In the genomic region with DNA sequence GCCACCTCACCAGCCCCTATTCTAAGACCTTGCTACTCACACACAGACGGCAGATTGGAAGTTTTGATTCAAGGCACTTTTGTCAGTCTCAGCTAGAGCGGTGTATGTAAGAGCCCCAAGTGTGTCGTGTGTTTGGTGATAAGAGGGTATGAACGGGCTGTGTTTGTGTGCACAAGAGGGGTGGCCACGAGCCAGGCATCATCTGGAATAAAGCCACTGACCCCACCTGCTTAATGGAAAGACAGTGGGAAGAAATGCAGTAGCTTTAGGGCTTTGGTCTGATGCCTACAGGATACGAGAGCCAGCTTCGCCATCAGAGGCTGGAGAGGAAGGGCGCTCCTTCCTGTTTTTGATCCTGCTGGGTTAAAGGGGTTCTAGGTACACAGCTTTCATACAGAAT, we compare ENCODE assay signal across 19 mouse cellular contexts. TPM values are rescaled to one million over a fixed set of nuclear protein-coding genes. Genes with fewer than 3 reads are reported as not detected.
DNase-seq lines count a peak whose midpoint lies in the region; ATAC-seq lines count a peak whose summit lies in the region.
"Had no signal": no experiment of that assay in that cellular context is flagged by ENCODE, and none has a peak within 500 bp of the region (broad histone marks: within the 10 kb centered on the region; RNA-seq: fewer than 3 reads in every experiment).

No protein-coding gene starts in this region.

- H3K4me3 ChIP-seq in heart, embryonic 11.5 days (ENCODE audit: low read depth, low read length): no peak overlapping the region
- H3K4me3 ChIP-seq in midbrain, embryonic 15.5 days: no peak overlapping the region
- H3K4me3 ChIP-seq: embryonic facial prominence, embryonic 10.5 days; embryonic facial prominence, embryonic 12.5 days had no signal

- WGBS in heart, embryonic 11.5 days (ENCODE audit: insufficient replicate concordance): 70% methylated on average over 8 of the region's 8 CpGs
- 76% methylated on average over 8 of the region's 8 CpGs for WGBS in midbrain, embryonic 15.5 days

- no peak overlapping the region for H3K4me2 ChIP-seq in heart, embryonic 11.5 days
- no peak overlapping the region for H3K4me2 ChIP-seq in midbrain, embryonic 15.5 days
- H3K4me2 ChIP-seq: embryonic facial prominence, embryonic 12.5 days had no signal

- H3K27me3 ChIP-seq in heart, embryonic 11.5 days (ENCODE audit: control insufficient read depth, insufficient read depth, low read length): no peaks in the 10 kb centered on the region
- H3K27me3 ChIP-seq in midbrain, embryonic 15.5 days (replicated peaks): no peaks in the 10 kb centered on the region
- H3K27me3 ChIP-seq: embryonic facial prominence, embryonic 12.5 days had no signal

- no peaks in the 10 kb centered on the region for H3K4me1 ChIP-seq in heart, embryonic 11.5 days (ENCODE audit: control insufficient read depth, insufficient read depth, low read length)
- no peaks in the 10 kb centered on the region for H3K4me1 ChIP-seq in midbrain, embryonic 15.5 days
- H3K4me1 ChIP-seq: embryonic facial prominence, embryonic 10.5 days; embryonic facial prominence, embryonic 12.5 days had no signal

- peak; percentile 41 to 63 for DNase-seq in cerebellum, postnatal 14 days
- no peak for DNase-seq in cerebellum, adult 8-10 months
- peak; percentile 25 for DNase-seq in heart, postnatal 4 days
- peak; percentile 8 for DNase-seq in lung, postnatal 10 days
- no peak for DNase-seq in lung, postnatal 4 days
- DNase-seq: adrenal gland, adult 2 months; adrenal gland, postnatal 10 days; adrenal gland, postnatal 25 days; cerebellum, adult 11 months; cerebellum, adult 18-20 months; cerebellum, adult 9-10 months had no signal

- no peak overlapping the region; the same call in 1 of the 2 replicates for H3K27ac ChIP-seq in heart, embryonic 11.5 days (ENCODE audit: low read depth, low read length)
- H3K27ac ChIP-seq in midbrain, embryonic 15.5 days: no peak overlapping the region
- H3K27ac ChIP-seq: embryonic facial prominence, embryonic 10.5 days; embryonic facial prominence, embryonic 12.5 days had no signal

- H3K36me3 ChIP-seq in heart, embryonic 11.5 days (ENCODE audit: control insufficient read depth, insufficient read depth, low read length): peaks cover 15% of the 10 kb centered on the region
- peaks cover 39% of the 10 kb centered on the region for H3K36me3 ChIP-seq in midbrain, embryonic 15.5 days (replicated peaks)

- no peaks in the 10 kb centered on the region for H3K9me3 ChIP-seq in heart, embryonic 11.5 days (replicated peaks; ENCODE audit: control insufficient read depth, low read length)
- no peaks in the 10 kb centered on the region for H3K9me3 ChIP-seq in midbrain, embryonic 15.5 days
- H3K9me3 ChIP-seq: embryonic facial prominence, embryonic 10.5 days; embryonic facial prominence, embryonic 12.5 days had no signal

- ATAC-seq in heart, embryonic 11.5 days (replicated peaks; ENCODE audit: insufficient number of reproducible peaks, low FRiP score, low TSS enrichment): no peak
- ATAC-seq in megakaryocyte progenitor cell, adult 5-6 weeks (replicated peaks; ENCODE audit: poor library complexity): 0 out of 2 replicates have a peak, but pooled peaks have one; percentile 14
- ATAC-seq in midbrain, embryonic 15.5 days (replicated peaks): no peak
- ATAC-seq: forebrain, embryonic 14.5 days; forebrain, embryonic 16.5 days had no signal

- no peak overlapping the region for H3K9ac ChIP-seq in heart, embryonic 11.5 days (ENCODE audit: low read depth, low read length)
- no peak overlapping the region for H3K9ac ChIP-seq in midbrain, embryonic 15.5 days
- H3K9ac ChIP-seq: embryonic facial prominence, embryonic 12.5 days had no signal

RNA-seq across cellular contexts. Expression of a gene that starts 27.2 kb away (rescaled TPM):
- total RNA-seq in heart, postnatal 4 days (2021): 10 to 100 TPM; 13.2 to 15.7 TPM
- 0.10 TPM in 1 of 2 replicates, not detected in the other for polyA plus RNA-seq in heart, embryonic 11.5 days (2014; fragmentation: Nextera tagmentation; extraction: Ambion mirVana)
- not detected in 2 replicates for total RNA-seq in megakaryocyte progenitor cell, adult 5-6 weeks (2015)
- not detected in 2 replicates for total RNA-seq in megakaryocyte progenitor cell, adult 5-6 weeks (2017)
- 0.22 and 0.28 TPM in 2 replicates for polyA plus RNA-seq in midbrain, embryonic 15.5 days (2015; fragmentation: Nextera tagmentation; extraction: Ambion mirVana)
- polyA plus RNA-seq: C2C12 had no signal

RNA-seq across cellular contexts. Expression of a gene that starts 48.3 kb away (rescaled TPM):
- total RNA-seq in heart, postnatal 4 days (2021): 10 to 100 TPM; 43.7 to 44.7 TPM
- polyA plus RNA-seq in heart, embryonic 11.5 days (2014; fragmentation: Nextera tagmentation; extraction: Ambion mirVana): 54.9 and 58.6 TPM in 2 replicates
- 71.4 and 71.5 TPM in 2 replicates for total RNA-seq in megakaryocyte progenitor cell, adult 5-6 weeks (2015)
- total RNA-seq in megakaryocyte progenitor cell, adult 5-6 weeks (2017): 60.8 and 75.1 TPM in 2 replicates
- polyA plus RNA-seq in midbrain, embryonic 15.5 days (2015; fragmentation: Nextera tagmentation; extraction: Ambion mirVana): 70.0 and 74.7 TPM in 2 replicates

Comparison
In these comparisons a context has a peak if more than half of its experiments do, and no peak if none do; other contexts are left out.
1. DNase-seq: peak in cerebellum, postnatal 14 days (2 of 2), heart, postnatal 4 days (single experiment) and lung, postnatal 10 days (single experiment); none in cerebellum, adult 8-10 months (single experiment) and lung, postnatal 4 days (0 of 2).
2. RNA of a gene that starts 27.2 kb away (total RNA-seq): 13.2 to 15.7 TPM in heart, postnatal 4 days; not detected in megakaryocyte progenitor cell, adult 5-6 weeks; every median in the first group is over 10 times any median in the second.